Mouse (Mus musculus) intestine, embryonic 14.5 days (tissue): ENCODE measurements around the gene Gm8947. TPM values are rescaled to one million over a fixed set of nuclear protein-coding genes. Genes with fewer than 3 reads are reported as not detected.
"Not testable (repeated sequence)": the region's sequence is repeated elsewhere in the genome, so short reads cannot be mapped to it uniquely, and the experiment has no call there.

ENCODE experiments used
- ATAC-seq: fragments of 200-750 bp; cut with Nextera tagmentation; replicated peaks from 2 replicates; pipeline ENCODE4 v1.8.0; 2017; ENCODE audit warnings: low read depth, moderate number of reproducible peaks, moderate TSS enrichment, moderate library complexity; ENCODE audit not compliant: low FRiP score, low TSS enrichment
- DNase-seq: peaks from one replicate; pipeline ENCODE4 v3.0.0-alpha.2; 2018; ENCODE audit warnings: low spot score
- H3K27ac ChIP-seq: fragments of 300-500 bp; sonication (generic); 2 replicates; pipeline ENCODE4 v1.5.1; 2014; ENCODE audit warnings: low read depth, mild to moderate bottlenecking, control low read depth
- H3K27me3 ChIP-seq: fragments of 300-500 bp; sonication (generic); replicated peaks from 2 replicates; pipeline ENCODE4 v1.6.1; 2014; ENCODE audit warnings: low read length, control low read depth; ENCODE audit not compliant: control insufficient read depth, insufficient read depth
- H3K36me3 ChIP-seq: fragments of 300-500 bp; sonication (generic); 2 replicates; pipeline ENCODE4 v1.6.1; 2014; ENCODE audit warnings: low read length, control low read depth; ENCODE audit not compliant: control insufficient read depth, insufficient read depth
- H3K4me1 ChIP-seq: fragments of 300-500 bp; sonication (generic); replicated peaks from 2 replicates; pipeline ENCODE4 v1.6.1; 2014; ENCODE audit warnings: low read length, control low read depth, mixed read lengths; ENCODE audit not compliant: control insufficient read depth, insufficient read depth
- H3K4me2 ChIP-seq: fragments of 300-500 bp; sonication (generic); 2 replicates; pipeline ENCODE4 v1.6.1; 2014; ENCODE audit warnings: low read length
- H3K4me3 ChIP-seq: fragments of 300-500 bp; sonication (generic); 2 replicates; pipeline ENCODE4 v1.5.1; 2014; ENCODE audit warnings: low read depth, low read length, control low read depth, mixed read lengths
- H3K9ac ChIP-seq: fragments of 300-500 bp; sonication (generic); 2 replicates; pipeline ENCODE4 v1.6.1; 2014; ENCODE audit warnings: mild to moderate bottlenecking, low read length
- H3K9me3 ChIP-seq: fragments of 300-500 bp; sonication (generic); 2 replicates; pipeline ENCODE4 v1.6.1; 2016; ENCODE audit warnings: low read length, control low read depth; ENCODE audit not compliant: control insufficient read depth
- WGBS: fragments of 180-500 bp; shearing (Covaris S2); extraction: QIAGEN DNeasy Blood & Tissue Kit; methylation state at CpG from one replicate; pipeline ENCODE4 v1.1.7; 2014; 5-methylcytosine and 5-hydroxymethylcytosine counted together
- polyA plus RNA-seq: library from polyadenylated mRNA; unstranded; fragments of >200 nt; fragmentation: Nextera tagmentation; extraction: Ambion mirVana; gene quantifications from 2 replicates; pipeline ENCODE4 v1.2.1, GENCODE M21; 2014

Gm8947 gene
- polyA plus RNA-seq, 1 experiment from 2014 or later, result 0.32 TPM

DNA sequence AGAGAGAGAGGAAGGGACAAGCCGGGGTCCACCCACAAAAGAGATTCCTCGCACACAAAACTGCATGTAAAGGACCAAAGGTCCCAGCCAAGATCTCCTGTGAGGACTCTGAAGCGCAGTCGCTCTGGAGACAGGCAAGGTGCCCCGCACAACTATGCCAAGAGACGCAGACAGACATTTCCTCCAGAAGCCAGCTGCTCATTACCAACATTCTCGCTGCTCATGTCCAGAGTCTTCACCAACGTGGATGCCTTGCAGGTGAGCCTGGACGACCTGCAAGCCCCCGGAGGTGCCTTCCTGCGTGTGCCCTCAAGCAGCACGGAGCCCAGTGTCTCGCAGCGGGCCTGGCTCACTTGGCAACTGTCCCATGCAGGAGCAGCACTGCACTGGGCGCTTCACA, 563 bp downstream of the Gm8947 start:
- H3K27me3 ChIP-seq, DNase-seq, H3K4me3 ChIP-seq, H3K4me2 ChIP-seq, H3K36me3 ChIP-seq, H3K9me3 ChIP-seq, H3K9ac ChIP-seq, H3K27ac ChIP-seq, ATAC-seq, H3K4me1 ChIP-seq: not testable (repeated sequence)
- 94% methylated on average over 13 of the region's 15 CpGs for WGBS

DNA sequence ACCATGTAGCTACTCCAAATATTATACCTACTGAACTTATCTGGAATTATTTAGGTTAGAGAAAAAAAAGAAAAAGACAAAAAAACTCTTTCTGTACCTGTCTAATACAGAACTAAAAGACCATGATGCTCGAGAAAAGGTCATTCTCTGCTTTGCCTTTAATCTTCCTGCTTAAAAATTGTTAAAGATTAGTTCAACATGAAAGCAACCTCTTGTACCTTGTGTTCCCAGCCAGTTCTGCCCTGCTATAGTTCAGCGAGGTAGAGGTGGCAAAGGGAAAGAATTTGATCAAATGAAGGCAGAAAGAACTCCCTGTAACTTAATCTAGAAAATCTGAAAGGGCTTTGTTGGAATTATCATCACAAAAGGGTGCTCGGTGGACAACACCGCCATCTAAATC, 3.8 kb downstream of the Gm8947 start:
- WGBS, result 71% methylated on average over 4 of the region's 4 CpGs
- H3K27me3 ChIP-seq, result not testable (repeated sequence)

DNA sequence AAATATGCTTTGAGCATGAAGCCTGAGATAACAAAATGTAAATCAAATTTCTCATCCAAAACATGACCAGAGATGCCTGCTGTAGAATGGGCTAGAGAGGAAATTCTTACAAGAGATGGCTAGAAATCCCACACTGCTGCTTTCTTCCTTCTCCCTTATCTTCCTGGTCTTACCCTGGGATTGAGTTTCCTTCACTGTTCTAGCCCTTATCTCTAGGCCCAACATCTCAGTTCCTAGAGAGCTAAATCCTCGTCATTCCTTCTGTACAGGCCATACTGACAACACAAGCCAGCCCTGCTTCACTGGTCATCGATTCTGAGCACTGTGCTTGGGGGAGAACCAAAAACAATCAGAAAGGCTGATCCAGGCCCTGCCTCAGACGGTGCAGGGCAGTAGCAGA, 4.5 kb downstream of the Gm8947 start:
- DNase-seq, H3K4me1 ChIP-seq, H3K9me3 ChIP-seq, H3K27ac ChIP-seq, H3K4me2 ChIP-seq, H3K4me3 ChIP-seq, H3K9ac ChIP-seq, ATAC-seq, H3K36me3 ChIP-seq, H3K27me3 ChIP-seq: not testable (repeated sequence)
- WGBS, result 78% methylated on average over 3 of the region's 3 CpGs

More for the DNA sequence above, 3.8 kb downstream of the Gm8947 start:
- H3K4me2 ChIP-seq, H3K4me1 ChIP-seq, H3K4me3 ChIP-seq, H3K27ac ChIP-seq, H3K9ac ChIP-seq, DNase-seq, H3K36me3 ChIP-seq, H3K9me3 ChIP-seq, ATAC-seq: not testable (repeated sequence)

DNA sequence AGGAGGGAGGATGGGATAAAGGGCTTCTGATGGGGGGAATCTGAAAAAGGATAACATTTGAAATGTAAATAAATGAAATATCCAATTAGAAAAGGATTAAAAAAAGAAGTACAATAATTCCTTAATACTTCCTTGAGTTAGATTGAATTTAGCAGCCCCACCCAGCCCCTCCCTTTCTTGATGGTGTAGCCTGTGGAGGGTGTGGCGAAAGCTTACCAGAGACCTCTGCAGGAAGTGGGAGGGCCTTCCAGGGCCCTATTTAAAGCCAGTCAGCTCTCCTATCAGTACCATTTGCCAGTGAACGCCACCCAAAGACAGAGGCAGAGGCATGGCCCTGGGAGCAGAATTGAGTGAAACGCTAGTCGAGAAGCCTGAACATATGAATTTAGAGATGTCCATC, 5.9 kb downstream of the Gm8947 start, which contains the start of gene Gm47995:
Gm47995 (plus strand) TSS at position 329 of the 400 bp plus-strand sequence.
- H3K4me3 ChIP-seq, result not testable (repeated sequence)

DNA sequence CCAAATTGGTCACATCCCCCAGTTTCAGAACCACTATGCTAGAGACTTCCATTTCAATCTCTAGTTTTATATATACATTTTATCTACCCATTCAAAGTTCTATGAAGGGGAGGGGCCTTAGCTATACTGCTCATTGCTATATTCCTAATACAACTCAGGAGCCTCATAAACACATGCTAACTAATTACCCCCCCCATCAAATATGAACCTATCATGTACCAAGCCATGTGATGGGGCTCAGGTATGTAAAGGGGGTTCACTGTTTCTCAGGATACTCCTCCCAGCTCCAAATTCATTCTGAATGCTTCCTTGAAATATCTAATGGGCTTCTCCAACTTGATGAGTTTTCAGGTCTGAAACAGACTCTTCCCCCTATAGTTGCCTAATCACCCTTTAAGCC, 8.4 kb downstream of the Gm8947 start:
- not testable (repeated sequence) for H3K9me3 ChIP-seq, H3K36me3 ChIP-seq, DNase-seq, ATAC-seq, H3K9ac ChIP-seq, H3K27me3 ChIP-seq, H3K4me3 ChIP-seq, H3K4me1 ChIP-seq, H3K4me2 ChIP-seq, H3K27ac ChIP-seq

More for the DNA sequence above, 5.9 kb downstream of the Gm8947 start, which contains the start of gene Gm47995:
- not testable (repeated sequence) for H3K27ac ChIP-seq, H3K4me1 ChIP-seq, H3K36me3 ChIP-seq, DNase-seq, H3K4me2 ChIP-seq, H3K9me3 ChIP-seq, ATAC-seq, H3K9ac ChIP-seq, H3K27me3 ChIP-seq
- 58% methylated on average over 2 of the region's 4 CpGs for WGBS

DNA sequence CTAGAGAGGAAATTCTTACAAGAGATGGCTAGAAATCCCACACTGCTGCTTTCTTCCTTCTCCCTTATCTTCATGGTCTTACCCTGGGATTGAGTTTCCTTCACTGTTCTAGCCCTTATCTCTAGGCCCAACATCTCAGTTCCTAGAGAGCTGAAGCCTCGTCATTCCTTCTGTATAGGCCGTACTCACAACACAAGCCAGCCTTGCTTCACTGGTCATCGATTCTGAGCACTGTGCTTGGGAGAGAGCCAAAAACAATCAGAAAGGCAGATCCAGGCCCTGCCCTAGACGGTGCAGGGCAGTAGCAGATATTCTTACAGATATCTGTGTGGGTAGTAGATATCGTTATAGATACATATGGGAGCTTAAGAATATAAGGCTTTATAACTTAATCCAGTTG, 10.6 kb downstream of the Gm8947 start:
- H3K9ac ChIP-seq, H3K4me1 ChIP-seq, H3K9me3 ChIP-seq, H3K27ac ChIP-seq, DNase-seq, H3K36me3 ChIP-seq, H3K4me3 ChIP-seq, ATAC-seq, H3K27me3 ChIP-seq, H3K4me2 ChIP-seq: not testable (repeated sequence)
- WGBS, result 80% methylated on average over 3 of the region's 5 CpGs

DNA sequence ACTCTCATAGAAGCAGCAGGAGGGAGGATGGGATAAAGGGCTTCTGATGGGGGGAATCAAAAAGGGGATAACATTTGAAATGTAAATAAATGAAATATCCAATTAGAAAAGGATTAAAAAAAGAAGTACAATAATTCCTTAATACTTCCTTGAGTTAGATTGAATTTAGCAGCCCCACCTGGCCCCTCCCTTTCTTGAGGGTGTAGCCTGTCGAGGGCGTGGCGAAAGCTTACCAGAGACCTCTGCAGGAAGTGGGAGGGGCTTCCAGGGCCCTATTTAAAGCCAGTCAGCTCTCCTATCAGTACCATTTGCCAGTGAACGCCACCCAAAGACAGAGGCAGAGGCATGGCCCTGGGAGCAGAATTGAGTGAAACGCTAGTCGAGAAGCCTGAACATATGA, 11.6 kb downstream of the Gm8947 start, which contains the start of gene 3110040M04Rik:
3110040M04Rik (plus strand) TSS at position 304 of the 400 bp plus-strand sequence.
- H3K9ac ChIP-seq, H3K4me2 ChIP-seq, H3K36me3 ChIP-seq, H3K9me3 ChIP-seq, H3K27me3 ChIP-seq, ATAC-seq, H3K4me1 ChIP-seq, DNase-seq, H3K27ac ChIP-seq, H3K4me3 ChIP-seq: not testable (repeated sequence)
- WGBS, result no CpG with 5 or more reads among the region's 6 CpGs

DNA sequence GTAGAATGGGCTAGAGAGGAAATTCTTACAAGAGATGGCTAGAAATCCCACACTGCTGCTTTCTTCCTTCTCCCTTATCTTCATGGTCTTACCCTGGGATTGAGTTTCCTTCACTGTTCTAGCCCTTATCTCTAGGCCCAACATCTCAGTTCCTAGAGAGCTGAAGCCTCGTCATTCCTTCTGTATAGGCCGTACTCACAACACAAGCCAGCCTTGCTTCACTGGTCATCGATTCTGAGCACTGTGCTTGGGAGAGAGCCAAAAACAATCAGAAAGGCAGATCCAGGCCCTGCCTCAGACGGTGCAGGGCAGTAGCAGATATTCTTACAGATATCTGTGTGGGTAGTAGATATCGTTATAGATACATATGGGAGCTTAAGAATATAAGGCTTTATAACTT, 16.3 kb downstream of the Gm8947 start:
- 64% methylated on average over 3 of the region's 5 CpGs for WGBS
- not testable (repeated sequence) for DNase-seq
- ATAC-seq, result 0 out of 2 replicates have a peak, but pooled peaks have one; percentile 19

DNA sequence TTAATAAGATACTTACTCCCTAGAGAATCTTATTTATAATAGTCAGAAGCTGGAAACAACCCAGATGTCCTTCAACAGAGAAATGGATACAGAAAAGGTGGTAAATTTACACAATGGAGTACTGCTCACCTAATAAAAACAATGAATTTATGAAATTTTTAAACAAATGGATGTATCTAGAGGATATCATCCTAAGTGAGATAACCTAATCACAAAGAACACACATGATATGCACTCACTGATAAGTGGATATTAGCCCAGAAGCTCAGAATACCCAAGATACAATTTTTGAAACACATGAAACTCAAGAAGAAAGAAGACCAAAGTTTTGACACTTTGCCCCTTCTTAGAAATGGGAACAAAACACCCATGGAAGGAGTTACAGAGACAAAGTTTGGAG, 16.8 kb downstream of the Gm8947 start:
- DNase-seq, H3K36me3 ChIP-seq, H3K27me3 ChIP-seq, H3K4me3 ChIP-seq, H3K9ac ChIP-seq, H3K4me2 ChIP-seq, H3K27ac ChIP-seq, ATAC-seq, H3K4me1 ChIP-seq, H3K9me3 ChIP-seq: not testable (repeated sequence)

More for the DNA sequence above, 16.3 kb downstream of the Gm8947 start:
- H3K36me3 ChIP-seq, H3K27ac ChIP-seq, H3K9ac ChIP-seq, H3K4me3 ChIP-seq, H3K4me1 ChIP-seq, H3K4me2 ChIP-seq, H3K27me3 ChIP-seq, H3K9me3 ChIP-seq: not testable (repeated sequence)
